Mouse (Mus musculus) kidney, embryonic 14.5 days (tissue): Measurements from ENCODE around the gene Upk2. TPM values are rescaled to one million over a fixed set of nuclear protein-coding genes. Genes with fewer than 3 reads are reported as not detected.
"Not testable (repeated sequence)": the region's sequence is repeated elsewhere in the genome, so short reads cannot be mapped to it uniquely, and the experiment has no call there.

Experiments used
- ATAC-seq: fragments of 200-750 bp; cut with Nextera tagmentation; 2 replicates; pipeline ENCODE4 v1.8.0; 2017; ENCODE audit warnings: moderate number of reproducible peaks, mild to moderate bottlenecking, moderate TSS enrichment, moderate library complexity; ENCODE audit not compliant: low FRiP score, low TSS enrichment
- H3K27ac ChIP-seq: fragments of 300-500 bp; sonication (generic); 2 replicates; pipeline ENCODE4 v1.5.1; 2014; ENCODE audit warnings: low read depth, mild to moderate bottlenecking, low read length, moderate library complexity, mixed read lengths
- H3K27me3 ChIP-seq: fragments of 300-500 bp; sonication (generic); 2 replicates; pipeline ENCODE4 v1.6.1; 2014; ENCODE audit warnings: mild to moderate bottlenecking, low read length; ENCODE audit not compliant: control insufficient read depth, insufficient read depth
- H3K36me3 ChIP-seq: fragments of 300-500 bp; sonication (generic); 2 replicates; pipeline ENCODE4 v1.6.1; 2014; ENCODE audit warnings: low read length, mixed read lengths; ENCODE audit not compliant: control insufficient read depth, insufficient read depth
- H3K4me1 ChIP-seq: fragments of 300-500 bp; sonication (generic); 2 replicates; pipeline ENCODE4 v1.6.1; 2014; ENCODE audit warnings: low read length, mixed read lengths; ENCODE audit not compliant: control insufficient read depth, insufficient read depth
- H3K4me2 ChIP-seq: fragments of 300-500 bp; sonication (generic); replicated peaks from 2 replicates; pipeline ENCODE4 v1.6.1; 2014; ENCODE audit warnings: low read depth, mild to moderate bottlenecking, low read length
- H3K4me3 ChIP-seq: fragments of 300-500 bp; sonication (generic); 2 replicates; pipeline ENCODE4 v1.5.1; 2014; ENCODE audit warnings: mild to moderate bottlenecking, low read length
- H3K9ac ChIP-seq: fragments of 300-500 bp; sonication (generic); 2 replicates; pipeline ENCODE4 v1.6.1; 2014; ENCODE audit warnings: low read depth, mild to moderate bottlenecking, low read length, moderate library complexity
- H3K9me3 ChIP-seq: fragments of 300-500 bp; sonication (generic); 2 replicates; pipeline ENCODE4 v1.6.1; 2016; ENCODE audit warnings: low read length; ENCODE audit not compliant: control insufficient read depth
- WGBS: fragments of 180-500 bp; shearing (Covaris S2); extraction: QIAGEN DNeasy Blood & Tissue Kit; methylation state at CpG from one replicate; pipeline ENCODE4 v1.1.7; 2014; 5-methylcytosine and 5-hydroxymethylcytosine counted together
- polyA plus RNA-seq: library from polyadenylated mRNA; unstranded; fragments of >200 nt; fragmentation: Nextera tagmentation; extraction: Ambion mirVana; gene quantifications from 2 replicates; pipeline ENCODE4 v1.2.1, GENCODE M21; 2014

The Upk2 gene
- polyA plus RNA-seq, 1 experiment from 2014 or later, result 0.39 TPM

GRCm38 (mm10) chr9:44418519-44419385, 36.0 kb downstream of the Upk2 start, which contains the start of gene Ccdc84:
Gene Ccdc84, minus strand, starts transcription at chr9:44418569.
- Histone ChIP-seq H3K9ac (peak within 1 kb of the TSS; percentile 79), H3K4me2 (peak within 1 kb of the TSS; percentile 86), H3K27me3 (no peaks in the 10 kb centered on the region), H3K4me3 (peak within 1 kb of the TSS; percentile 85), H3K4me1 (peaks cover 5% of the 10 kb centered on the region; the same call in 1 of the 2 replicates), H3K27ac (peak within 1 kb of the TSS; percentile 48; the same call in 1 of the 2 replicates), H3K36me3 (peaks cover 11% of the 10 kb centered on the region), H3K9me3 (no peaks in the 10 kb centered on the region)
- no peak for ATAC-seq
- 79% methylated on average over 14 of the region's 14 CpGs for WGBS

DNA sequence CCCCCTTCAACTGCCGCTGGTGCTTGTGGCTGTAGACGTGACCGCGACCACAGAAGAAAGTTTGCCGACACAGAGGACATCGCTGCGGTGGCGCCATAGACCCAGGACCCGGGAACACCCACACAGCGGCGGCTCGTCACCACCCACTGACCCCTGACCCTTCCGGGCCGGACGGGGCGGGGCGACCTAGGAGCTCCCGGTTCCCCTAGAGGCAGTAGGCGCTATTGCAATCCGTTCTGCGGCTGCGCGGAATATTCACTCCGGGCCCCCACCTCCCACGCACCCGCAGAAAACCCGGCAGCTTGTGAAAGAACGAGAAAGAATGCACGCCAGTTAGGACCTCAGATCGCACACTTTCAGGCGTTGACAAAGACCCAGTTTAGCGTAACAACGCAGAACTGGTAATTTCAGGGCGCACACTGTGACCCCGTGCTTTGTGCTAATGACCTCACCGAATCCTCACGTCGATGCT, 36.8 kb downstream of the Upk2 start:
- Histone ChIP-seq H3K9ac (peak overlapping the region; percentile 79), H3K4me3 (peak overlapping the region; percentile 85), H3K4me1 (peaks cover 5% of the 10 kb centered on the region; the same call in 1 of the 2 replicates), H3K27ac (peak overlapping the region; percentile 48; the same call in 1 of the 2 replicates), H3K36me3 (peaks cover 16% of the 10 kb centered on the region), H3K9me3 (no peaks in the 10 kb centered on the region), H3K4me2 (peak overlapping the region; percentile 86), H3K27me3 (no peaks in the 10 kb centered on the region)
- 1% methylated on average over 38 of the region's 38 CpGs for WGBS
- ATAC-seq, result peak; percentile 94

DNA sequence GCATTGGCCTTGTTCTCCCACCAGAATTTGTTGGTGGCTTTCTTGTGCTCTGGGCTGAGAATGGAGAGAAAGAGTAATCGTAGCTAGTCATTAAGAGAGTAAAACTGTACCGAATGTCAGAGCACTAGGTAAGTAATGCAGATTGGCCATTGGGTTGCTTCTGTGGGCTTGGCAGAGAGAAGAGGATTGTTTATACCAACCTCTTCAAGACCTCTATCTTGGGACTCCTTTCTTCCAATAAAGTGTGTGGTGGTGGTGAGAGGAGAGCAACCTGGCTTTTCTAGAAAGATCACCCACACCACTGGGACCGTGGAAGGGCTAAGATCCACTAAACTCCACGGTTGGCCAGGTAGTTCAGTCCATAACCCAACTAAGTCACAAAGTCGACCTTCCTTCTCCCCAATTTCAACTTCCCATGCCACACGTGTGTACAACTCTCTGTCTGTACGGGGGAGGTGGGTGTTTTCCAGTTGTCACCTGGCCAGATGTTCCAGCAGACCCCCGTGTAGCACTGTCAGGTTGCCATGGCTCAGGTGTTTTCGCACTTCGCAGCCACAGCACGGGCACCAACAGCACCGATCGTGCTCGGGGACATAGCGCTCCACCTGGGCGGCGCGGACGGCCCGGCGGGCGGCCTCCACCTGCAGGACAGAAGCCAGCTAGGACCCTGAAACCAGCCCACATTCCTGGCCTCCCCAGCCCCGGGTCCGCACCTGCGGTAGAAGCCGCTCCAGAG, 37.5 kb downstream of the Upk2 start:
- ATAC-seq, result peak; percentile 83
- peaks cover 5% of the 10 kb centered on the region; the same call in 1 of the 2 replicates for H3K4me1 ChIP-seq
- no peaks in the 10 kb centered on the region for H3K27me3 ChIP-seq
- peak overlapping the region; percentile 86 for H3K4me2 ChIP-seq
- H3K36me3 ChIP-seq, result peaks cover 22% of the 10 kb centered on the region
- H3K9me3 ChIP-seq, result no peaks in the 10 kb centered on the region
- H3K9ac ChIP-seq, result peak overlapping the region; percentile 79
- H3K4me3 ChIP-seq, result peak overlapping the region; percentile 85
- WGBS, result 8% methylated on average over 26 of the region's 26 CpGs
- peak overlapping the region; percentile 48; the same call in 1 of the 2 replicates for H3K27ac ChIP-seq

GRCm38 (mm10) chr9:44412781-44413180, 42.0 kb downstream of the Upk2 start:
- Histone ChIP-seq H3K9ac (no peak overlapping the region), H3K4me1 (peaks cover 5% of the 10 kb centered on the region; the same call in 1 of the 2 replicates), H3K27ac (no peak overlapping the region), H3K9me3 (no peaks in the 10 kb centered on the region), H3K36me3 (peaks cover 59% of the 10 kb centered on the region), H3K27me3 (no peaks in the 10 kb centered on the region), H3K4me2 (no peak overlapping the region), H3K4me3 (no peak overlapping the region)
- 74% methylated on average over 2 of the region's 2 CpGs for WGBS
- ATAC-seq, result no peak

GRCm38 (mm10) chr9:44412306-44412705, 42.5 kb downstream of the Upk2 start:
- ATAC-seq, result no peak
- Histone ChIP-seq H3K36me3 (peaks cover 59% of the 10 kb centered on the region), H3K9me3 (no peaks in the 10 kb centered on the region), H3K4me2 (no peak overlapping the region), H3K27ac (no peak overlapping the region), H3K4me3 (no peak overlapping the region), H3K9ac (no peak overlapping the region), H3K4me1 (peaks cover 4% of the 10 kb centered on the region; the same call in 1 of the 2 replicates), H3K27me3 (no peaks in the 10 kb centered on the region)
- WGBS, result 91% methylated on average over 4 of the region's 4 CpGs

DNA sequence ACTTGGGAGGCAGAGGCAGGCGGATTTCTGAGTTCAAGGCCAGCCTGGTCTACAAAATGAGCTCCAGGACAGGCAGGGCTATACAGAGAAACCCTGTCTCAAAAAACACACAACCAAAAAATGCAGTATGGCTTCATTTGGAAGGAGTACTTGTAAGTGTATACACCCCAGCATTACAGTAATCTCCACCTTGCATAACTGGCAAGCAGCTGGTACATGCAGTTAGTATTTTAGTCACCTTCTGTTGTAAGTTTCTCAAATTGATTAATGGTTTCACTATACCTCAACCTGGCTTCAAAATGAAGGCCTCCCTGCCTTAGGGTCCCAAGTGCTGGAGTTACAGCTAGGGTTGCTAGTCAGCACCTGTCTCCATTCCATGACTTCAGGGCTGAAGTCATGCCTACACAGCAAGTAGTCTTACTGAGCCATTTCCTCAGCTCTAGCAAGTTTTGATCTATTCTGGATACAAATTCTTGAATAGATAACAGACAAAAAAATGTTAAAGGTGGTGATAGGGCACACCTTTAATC, 43.1 kb downstream of the Upk2 start:
- Histone ChIP-seq H3K4me2 (no peak overlapping the region), H3K4me3 (no peak overlapping the region), H3K9ac (no peak overlapping the region), H3K9me3 (no peaks in the 10 kb centered on the region), H3K27me3 (no peaks in the 10 kb centered on the region), H3K4me1 (no peaks in the 10 kb centered on the region), H3K27ac (no peak overlapping the region), H3K36me3 (peaks cover 59% of the 10 kb centered on the region)
- 84% methylated on average over 1 of the region's 1 CpGs for WGBS
- no peak for ATAC-seq

DNA sequence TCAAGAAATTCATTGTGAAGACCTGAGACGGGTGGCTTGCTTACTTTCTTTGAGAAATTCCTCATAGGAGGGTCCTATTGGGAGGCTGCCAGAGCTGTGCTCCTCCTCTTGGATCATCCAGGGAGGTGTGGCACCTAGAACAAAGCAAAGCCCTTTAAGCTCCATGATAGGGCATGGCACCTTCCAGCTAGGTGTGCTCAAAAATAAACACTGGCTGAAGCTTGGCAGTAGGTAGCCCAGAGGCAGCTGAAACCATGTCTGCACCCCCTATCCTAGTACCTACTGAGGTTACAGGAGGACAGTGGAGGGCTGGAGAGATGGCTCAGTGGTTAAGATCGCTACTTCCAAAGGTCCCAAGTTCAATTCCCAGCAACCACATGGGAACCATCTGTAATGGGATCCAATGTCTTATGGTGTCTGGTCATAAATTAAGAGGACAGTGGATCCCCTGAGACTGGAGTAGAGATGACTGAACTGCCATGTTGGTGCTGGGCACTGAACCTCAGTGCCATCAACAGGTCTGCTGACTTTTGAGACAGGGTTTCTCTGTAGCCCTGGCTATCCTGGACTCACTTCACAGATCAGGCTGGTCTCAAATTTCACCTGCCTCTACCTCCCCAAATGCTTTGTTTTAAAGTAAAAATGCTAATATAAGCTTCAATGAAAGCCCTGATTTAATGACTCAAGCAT, 44.0 kb downstream of the Upk2 start:
- no peak for ATAC-seq
- H3K36me3 ChIP-seq, result peaks cover 59% of the 10 kb centered on the region
- no peak overlapping the region for H3K27ac ChIP-seq
- H3K4me3 ChIP-seq, result no peak overlapping the region
- no peaks in the 10 kb centered on the region for H3K27me3 ChIP-seq
- WGBS, result 85% methylated on average over 2 of the region's 2 CpGs
- H3K4me2 ChIP-seq, result no peak overlapping the region
- no peaks in the 10 kb centered on the region for H3K4me1 ChIP-seq
- H3K9me3 ChIP-seq, result no peaks in the 10 kb centered on the region
- H3K9ac ChIP-seq, result no peak overlapping the region

- not testable (repeated sequence) for ATAC-seq, H3K9me3 ChIP-seq, H3K27me3 ChIP-seq, H3K27ac ChIP-seq, H3K4me1 ChIP-seq
- peaks cover 69% of the 10 kb centered on the region for H3K36me3 ChIP-seq
- H3K9ac ChIP-seq, result peak overlapping the region; percentile 92; the same call in 1 of the 2 replicates
- 78% methylated on average over 9 of the region's 9 CpGs for WGBS
- H3K4me3 ChIP-seq, result peak overlapping the region; percentile 89
- peak overlapping the region; percentile 68 for H3K4me2 ChIP-seq
These were observed 46.1 kb downstream of the Upk2 start for GRCm38 (mm10) chr9:44408693-44409092.
